Comparison of ENCODE assay signal across 8 mouse cellular contexts in genomic region chr13:67194340-67194894, GRCm38 (mm10). TPM values are rescaled to one million over a fixed set of nuclear protein-coding genes. Genes with fewer than 3 reads are reported as not detected.
DNase-seq lines count a peak whose midpoint lies in the region; ATAC-seq and TF ChIP-seq lines count a peak whose summit lies in the region.

Gene Zfp455, plus strand, starts transcription at chr13:67194506.

- H3K9me3 ChIP-seq in CH12.LX (replicated peaks; ENCODE audit: low read length): no peaks in the 10 kb centered on the region
- H3K9me3 ChIP-seq in forebrain, embryonic 13.5 days (replicated peaks): no peaks in the 10 kb centered on the region
- no peaks in the 10 kb centered on the region for H3K9me3 ChIP-seq in liver, embryonic 15.5 days (replicated peaks)
- no peaks in the 10 kb centered on the region for H3K9me3 ChIP-seq in neural tube, embryonic 12.5 days

- in situ Hi-C loops in CH12.LX (cut with MboI; ENCODE audit: low pct_ligation_motif_present, low pct_unique_long_range_greater_than_20kb, low sequenced_read_pairs): no loop called here

- intact Hi-C loops in heart, postnatal 10 days (cut with DNase I): no loop called here

- DNase-seq in CH12.LX (ENCODE audit: extremely low read depth): peak; percentile 79
- peak; percentile 72 to 82 for DNase-seq in heart, postnatal 10 days
- DNase-seq in kidney, postnatal 4 days: peak; percentile 63 to 72
- DNase-seq in testis, postnatal 10 days (ENCODE audit: low spot score): peak; percentile 67

- peak within 1 kb of the TSS; percentile 73 to 82 (median 74) for H3K4me3 ChIP-seq in CH12.LX (replicated peaks in 1 of 3; ENCODE audit: low read depth in 2 of 3, low read length in 2 of 3, poor library complexity in 1 of 3)
- H3K4me3 ChIP-seq in brown adipose tissue, adult 24 weeks (ENCODE audit: insufficient read depth, low read depth, low read length): peak within 1 kb of the TSS; percentile 96
- H3K4me3 ChIP-seq in forebrain, embryonic 13.5 days: peak within 1 kb of the TSS; percentile 66
- H3K4me3 ChIP-seq in liver, embryonic 15.5 days (replicated peaks): peak within 1 kb of the TSS; percentile 65
- H3K4me3 ChIP-seq in neural tube, embryonic 12.5 days: peak within 1 kb of the TSS; percentile 48

- TF ChIP-seq RAD21 in CH12.LX (IDR thresholded peaks at IDR 0.05; ENCODE audit: low read depth, low read length): no peak

- H3K4me2 ChIP-seq in CH12.LX (ENCODE audit: insufficient read depth, low read depth, poor library complexity, severe bottlenecking): peak within 1 kb of the TSS; percentile 57
- H3K4me2 ChIP-seq in forebrain, embryonic 13.5 days: peak within 1 kb of the TSS; percentile 69
- H3K4me2 ChIP-seq in liver, embryonic 15.5 days: peak within 1 kb of the TSS; percentile 68
- H3K4me2 ChIP-seq in neural tube, embryonic 12.5 days (replicated peaks): peak within 1 kb of the TSS; percentile 68

- no peaks in the 10 kb centered on the region for H3K79me2 ChIP-seq in CH12.LX (replicated peaks; ENCODE audit: control insufficient read depth, extremely low read depth, insufficient read depth, poor library complexity, severe bottlenecking)

- TF ChIP-seq POLR2A in CH12.LX (IDR thresholded peaks at IDR 0.05; ENCODE audit: low read depth, low read length): peak; percentile 50; the same call in 1 of the 2 replicates

- peak within 1 kb of the TSS; percentile 51 for H3K9ac ChIP-seq in CH12.LX (ENCODE audit: insufficient read depth, low read depth)
- H3K9ac ChIP-seq in forebrain, embryonic 13.5 days: peak within 1 kb of the TSS; percentile 72
- peak within 1 kb of the TSS; percentile 51 for H3K9ac ChIP-seq in liver, embryonic 15.5 days
- peak within 1 kb of the TSS; percentile 69 for H3K9ac ChIP-seq in neural tube, embryonic 12.5 days

- WGBS in forebrain, embryonic 13.5 days: 3% methylated on average over 13 of the region's 13 CpGs
- 3% methylated on average over 13 of the region's 13 CpGs for WGBS in liver, embryonic 15.5 days (ENCODE audit: insufficient replicate concordance)
- 5% methylated on average over 13 of the region's 13 CpGs for WGBS in neural tube, embryonic 12.5 days

- H3K4me1 ChIP-seq in CH12.LX (ENCODE audit: control insufficient read depth in 1 of 2, insufficient read depth in 2 of 2): peaks cover 7 to 14% of the 10 kb centered on the region in 2 experiments; a peak in 3 of 4 replicates
- H3K4me1 ChIP-seq in brown adipose tissue, adult 24 weeks (ENCODE audit: control insufficient read depth, insufficient read depth, insufficient read length, low read length): no peaks in the 10 kb centered on the region; the same call in 1 of the 2 replicates
- H3K4me1 ChIP-seq in forebrain, embryonic 13.5 days: peaks cover 3% of the 10 kb centered on the region; the same call in 1 of the 2 replicates
- no peaks in the 10 kb centered on the region for H3K4me1 ChIP-seq in liver, embryonic 15.5 days (replicated peaks)
- H3K4me1 ChIP-seq in neural tube, embryonic 12.5 days: no peaks in the 10 kb centered on the region

- dilution Hi-C loops in CH12.LX (cut with MboI; ENCODE audit: extremely low pct_ligation_motif_present, extremely low pct_unique_long_range_greater_than_20kb, low sequenced_read_pairs): no loop called here

- TF ChIP-seq EP300 in CH12.LX (IDR thresholded peaks at IDR 0.05; ENCODE audit: low read length): no peak

- peak; percentile 95 for ATAC-seq in forebrain, embryonic 13.5 days
- peak; percentile 70 for ATAC-seq in liver, embryonic 15.5 days (ENCODE audit: insufficient read depth)
- peak; percentile 92 for ATAC-seq in neural tube, embryonic 12.5 days (ENCODE audit: low FRiP score, low read depth)

- no peaks in the 10 kb centered on the region for H3K27me3 ChIP-seq in CH12.LX (replicated peaks)
- H3K27me3 ChIP-seq in forebrain, embryonic 13.5 days: no peaks in the 10 kb centered on the region
- no peaks in the 10 kb centered on the region for H3K27me3 ChIP-seq in liver, embryonic 15.5 days
- no peaks in the 10 kb centered on the region for H3K27me3 ChIP-seq in neural tube, embryonic 12.5 days (replicated peaks)

- no peak for TF ChIP-seq CTCF in CH12.LX (conservative IDR thresholded peaks at IDR 0.05 in 1 of 2, IDR thresholded peaks at IDR 0.05 in 1 of 2; ENCODE audit: low read depth in 2 of 2, low read length in 2 of 2)

- no peak within 1 kb of the TSS for H3K27ac ChIP-seq in CH12.LX (ENCODE audit: insufficient read depth, low read depth)
- H3K27ac ChIP-seq in brown adipose tissue, adult 24 weeks (replicated peaks; ENCODE audit: low read depth, low read length): no peak within 1 kb of the TSS
- no peak within 1 kb of the TSS for H3K27ac ChIP-seq in forebrain, embryonic 13.5 days
- H3K27ac ChIP-seq in liver, embryonic 15.5 days (replicated peaks): 0 out of 2 replicates have a peak within 1 kb of the TSS, but pooled peaks have one; percentile 14
- no peak within 1 kb of the TSS for H3K27ac ChIP-seq in neural tube, embryonic 12.5 days

- H3K36me3 ChIP-seq in CH12.LX (replicated peaks in 1 of 2; ENCODE audit: control insufficient read depth in 1 of 2, insufficient read depth in 1 of 2, low read length in 1 of 2): peaks cover 0 to 2% of the 10 kb centered on the region in 2 experiments
- no peaks in the 10 kb centered on the region for H3K36me3 ChIP-seq in forebrain, embryonic 13.5 days (ENCODE audit: poor library complexity, severe bottlenecking)
- no peaks in the 10 kb centered on the region for H3K36me3 ChIP-seq in liver, embryonic 15.5 days (replicated peaks)
- no peaks in the 10 kb centered on the region for H3K36me3 ChIP-seq in neural tube, embryonic 12.5 days

TF ChIP-seq in CH12.LX, 34 proteins besides CTCF, POLR2A, EP300 and RAD21 (continues in another document):
- TF ChIP-seq RCOR1 (conservative IDR thresholded peaks at IDR 0.05; ENCODE audit: low read depth, low read length): no peak
- 0 out of 2 replicates have a peak, but pooled peaks have one; percentile 31 for TF ChIP-seq IRF4 (IDR thresholded peaks at IDR 0.05; ENCODE audit: low read depth, low read length)
- TF ChIP-seq CHD2 (IDR thresholded peaks at IDR 0.05; ENCODE audit: low read length): peak; percentile 41; the same call in 1 of the 2 replicates
- TF ChIP-seq UBTF (IDR thresholded peaks at IDR 0.05; ENCODE audit: low read depth, low read length): no peak
- TF ChIP-seq MAFK (IDR thresholded peaks at IDR 0.05; ENCODE audit: insufficient replicate concordance, low read length): no peak
- no peak for TF ChIP-seq GABPA (IDR thresholded peaks at IDR 0.05; ENCODE audit: insufficient replicate concordance, low read depth, low read length)
- TF ChIP-seq MAX (IDR thresholded peaks at IDR 0.05; ENCODE audit: low read length): peak; percentile 63
- TF ChIP-seq HCFC1 (IDR thresholded peaks at IDR 0.05; ENCODE audit: low read depth, low read length): peak; percentile 90
- TF ChIP-seq JUND (conservative IDR thresholded peaks at IDR 0.05; ENCODE audit: low read depth, low read length): no peak
- TF ChIP-seq KAT2A (IDR thresholded peaks at IDR 0.05; ENCODE audit: insufficient replicate concordance, low read length): 0 out of 2 replicates have a peak, but pooled peaks have one; percentile 31
- no peak for TF ChIP-seq JUN (IDR thresholded peaks at IDR 0.05; ENCODE audit: insufficient read depth, low read depth, low read length)
- TF ChIP-seq BHLHE40 (IDR thresholded peaks at IDR 0.05; ENCODE audit: low read depth, low read length): peak; percentile 71; the same call in 1 of the 2 replicates
- TF ChIP-seq MAZ (IDR thresholded peaks at IDR 0.05; ENCODE audit: low read depth, low read length): no peak
- TF ChIP-seq SIN3A (IDR thresholded peaks at IDR 0.05; ENCODE audit: low read length): 0 out of 2 replicates have a peak, but pooled peaks have one; percentile 28
- TF ChIP-seq ZKSCAN1 (IDR thresholded peaks at IDR 0.05; ENCODE audit: borderline replicate concordance, low read depth, low read length): no peak
- TF ChIP-seq NELFE (IDR thresholded peaks at IDR 0.05; ENCODE audit: low read depth, low read length): no peak
- peak; percentile 42 for TF ChIP-seq USF1 (IDR thresholded peaks at IDR 0.05; ENCODE audit: low read depth, low read length)
- no peak for TF ChIP-seq POLR2AphosphoS2 (IDR thresholded peaks at IDR 0.05; ENCODE audit: low read depth, low read length)
- no peak for TF ChIP-seq NRF1 (IDR thresholded peaks at IDR 0.05; ENCODE audit: low read depth, low read length)
- TF ChIP-seq SMC3 (IDR thresholded peaks at IDR 0.05; ENCODE audit: low read depth, low read length): no peak
- TF ChIP-seq MEF2A (IDR thresholded peaks at IDR 0.05; ENCODE audit: borderline replicate concordance, low read depth, low read length): no peak
- no peak for TF ChIP-seq ZNF384 (IDR thresholded peaks at IDR 0.05; ENCODE audit: low read depth, low read length)
- TF ChIP-seq ZMIZ1 (IDR thresholded peaks at IDR 0.05; ENCODE audit: low read depth, low read length): no peak
- TF ChIP-seq USF2 (conservative IDR thresholded peaks at IDR 0.05; ENCODE audit: low read depth, low read length): 0 out of 2 replicates have a peak, but pooled peaks have one; percentile 45
- TF ChIP-seq ZC3H11A (IDR thresholded peaks at IDR 0.05; ENCODE audit: low read depth, low read length): no peak
- TF ChIP-seq ELF1 (IDR thresholded peaks at IDR 0.05; ENCODE audit: low read depth, low read length): peak; percentile 60
- TF ChIP-seq CHD1 (IDR thresholded peaks at IDR 0.05; ENCODE audit: low read depth, low read length): no peak
- 0 out of 2 replicates have a peak, but pooled peaks have one; percentile 44 for TF ChIP-seq MXI1 (IDR thresholded peaks at IDR 0.05; ENCODE audit: low read depth, low read length)
- TF ChIP-seq MYC (IDR thresholded peaks at IDR 0.05; ENCODE audit: low read depth, low read length): peak; percentile 17; the same call in 1 of the 2 replicates
- no peak for TF ChIP-seq E2F4 (IDR thresholded peaks at IDR 0.05; ENCODE audit: insufficient replicate concordance, low read depth, low read length)
- TF ChIP-seq TBP (conservative IDR thresholded peaks at IDR 0.05; ENCODE audit: low read depth, low read length): no peak
- peak; percentile 33; the same call in 1 of the 2 replicates for TF ChIP-seq TCF12 (IDR thresholded peaks at IDR 0.05; ENCODE audit: low read depth, low read length)

RNA-seq across cellular contexts. Expression of gene Zfp455, which starts in this region (rescaled TPM):
- total RNA-seq in CH12.LX (2012; rRNA removed) (1.6 and 2.3 TPM in 2 replicates), CH12.LX (2014; rRNA removed) (5.6 and 5.7 TPM in 2 replicates)
- polyA plus RNA-seq in CH12.LX (2012; ENCODE audit: insufficient read length, low read depth): 2.3 and 3.3 TPM in 2 replicates
- 0.54 and 0.59 TPM in 2 replicates for polyA plus RNA-seq in brown adipose tissue, adult 24 weeks (2012; ENCODE audit: insufficient read depth, insufficient read length, missing spikeins)
- polyA plus RNA-seq in forebrain, embryonic 13.5 days (2015; fragmentation: Nextera tagmentation; extraction: Ambion mirVana): 2.8 and 3.6 TPM in 2 replicates
- 1 to 10 TPM in 1 of 2 experiments, under 1 TPM in 1; 0.98 to 1.4 TPM for total RNA-seq in heart, postnatal 10 days (2021)
- 0.23 and 0.32 TPM in 2 replicates for polyA plus RNA-seq in liver, embryonic 15.5 days (2015; fragmentation: Nextera tagmentation; extraction: Ambion mirVana)
- 1.4 and 2.1 TPM in 2 replicates for polyA plus RNA-seq in neural tube, embryonic 12.5 days (2016; fragmentation: Nextera tagmentation; extraction: Ambion mirVana)

Comparison
In these comparisons a context has a peak if more than half of its experiments do, and no peak if none do; other contexts are left out.
1. Peak in ATAC-seq, H3K4me3 ChIP-seq, H3K27ac ChIP-seq, H3K9ac ChIP-seq and H3K4me2 ChIP-seq in liver, embryonic 15.5 days; RNA of the gene not detected or under 1 TPM.